Mouse (Mus musculus) liver, postnatal 0 days (tissue): ENCODE measurements around the gene Krt19. TPM values are rescaled to one million over a fixed set of nuclear protein-coding genes. Genes with fewer than 3 reads are reported as not detected.

Source experiments
- ATAC-seq: fragments of 200-750 bp; cut with Nextera tagmentation; 2 replicates; pipeline ENCODE4 v1.8.0; 2017; ENCODE audit warnings: mild to moderate bottlenecking, moderate library complexity
- DNase-seq: peaks from one replicate; pipeline ENCODE4 v3.0.0-alpha.2; 2016
- H3K27ac ChIP-seq: fragments of 300-500 bp; sonication (generic); 2 replicates; pipeline ENCODE4 v1.5.1; 2014; ENCODE audit warnings: antibody characterized with exemption, moderate library complexity, mild to moderate bottlenecking, low read depth
- H3K27me3 ChIP-seq: fragments of 300-500 bp; sonication (generic); 2 replicates; pipeline ENCODE4 v1.6.1; 2014; ENCODE audit warnings: low read length, control low read depth, mixed read lengths; ENCODE audit not compliant: insufficient read depth
- H3K36me3 ChIP-seq: fragments of 300-500 bp; sonication (generic); replicated peaks from 2 replicates; pipeline ENCODE4 v1.6.1; 2014; ENCODE audit warnings: mild to moderate bottlenecking, control low read depth, low read length, moderate library complexity, mixed read lengths; ENCODE audit not compliant: insufficient read depth
- H3K4me1 ChIP-seq: fragments of 300-500 bp; sonication (generic); 2 replicates; pipeline ENCODE4 v1.6.1; 2014; ENCODE audit warnings: antibody characterized with exemption, mild to moderate bottlenecking, control low read depth; ENCODE audit not compliant: insufficient read depth
- H3K4me2 ChIP-seq: fragments of 300-500 bp; sonication (generic); 2 replicates; pipeline ENCODE4 v1.6.1; 2014; ENCODE audit warnings: low read depth, mild to moderate bottlenecking, low read length, moderate library complexity, mixed read lengths
- H3K4me3 ChIP-seq: fragments of 300-500 bp; sonication (generic); 2 replicates; pipeline ENCODE4 v1.5.1; 2014; ENCODE audit warnings: low read depth, low read length
- H3K9ac ChIP-seq: fragments of 300-500 bp; sonication (generic); replicated peaks from 2 replicates; pipeline ENCODE4 v1.6.1; 2014; ENCODE audit warnings: mild to moderate bottlenecking, moderate library complexity
- H3K9me3 ChIP-seq: fragments of 300-500 bp; sonication (generic); 2 replicates; pipeline ENCODE4 v1.6.1; 2016; ENCODE audit warnings: mild to moderate bottlenecking, control low read depth, low read length, mixed read lengths
- CTCF ChIP-seq: sonication (generic); IDR thresholded peaks from 2 replicates; pipeline ENCODE4 v1.5.1; 2016; ENCODE audit warnings: antibody characterized with exemption, low read depth
- EP300 ChIP-seq: IDR thresholded peaks from 2 replicates; pipeline ENCODE4 v1.6.1; 2016; ENCODE audit warnings: antibody characterized with exemption, low read depth, mild to moderate bottlenecking
- WGBS: fragments of 180-500 bp; shearing (Covaris S2); extraction: QIAGEN DNeasy Blood & Tissue Kit; methylation state at CpG from one replicate; pipeline ENCODE4 v1.1.7; 2014; ENCODE audit not compliant: insufficient replicate concordance; 5-methylcytosine and 5-hydroxymethylcytosine counted together
- polyA plus RNA-seq: library from polyadenylated mRNA; unstranded; fragments of >200 nt; fragmentation: Nextera tagmentation; extraction: Ambion mirVana; gene quantifications from 2 replicates; pipeline ENCODE4 v1.2.1, GENCODE M21; 2015

Gene Krt19
- polyA plus RNA-seq, 1 experiment from 2014 or later: 7.8 TPM

DNA sequence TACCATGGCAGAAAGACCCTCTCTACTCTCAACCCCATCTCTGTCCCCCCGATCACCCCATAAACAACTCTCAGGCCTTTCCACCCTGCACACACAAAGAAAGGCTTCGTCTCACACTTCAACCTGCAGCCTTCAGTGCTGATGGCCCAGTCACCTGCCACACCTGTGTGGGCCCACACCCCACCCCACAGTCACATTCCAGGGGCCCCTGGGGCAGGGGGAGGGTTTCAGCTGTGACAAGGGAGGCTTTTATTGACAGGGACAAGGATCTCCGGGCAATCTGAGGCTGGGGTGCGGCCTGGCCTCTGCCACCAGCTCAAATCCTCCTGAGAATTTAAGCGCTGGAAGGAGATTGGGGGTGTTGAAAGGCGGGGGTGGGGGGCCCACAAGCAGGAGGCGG lies 9.7 kb downstream of the Krt19 start:
- no peak overlapping the region for H3K27ac ChIP-seq
- no peak overlapping the region for H3K4me3 ChIP-seq
- ATAC-seq: no peak

GRCm38 (mm10) chr11:100137693-100138092 lies 10.8 kb downstream of the Krt19 start:
- H3K9ac ChIP-seq: no peak overlapping the region
- no peak for DNase-seq
- ATAC-seq: no peak
- H3K27ac ChIP-seq: no peak overlapping the region
- no peak overlapping the region for H3K4me2 ChIP-seq
- no peak for TF ChIP-seq EP300
- TF ChIP-seq CTCF: no peak
- 49% methylated on average over 5 of the region's 5 CpGs for WGBS
- H3K36me3 ChIP-seq: no peaks in the 10 kb centered on the region
- H3K9me3 ChIP-seq: no peaks in the 10 kb centered on the region
- no peaks in the 10 kb centered on the region for H3K27me3 ChIP-seq
- no peaks in the 10 kb centered on the region for H3K4me1 ChIP-seq
- H3K4me3 ChIP-seq: no peak overlapping the region

More for the DNA sequence above, 9.7 kb downstream of the Krt19 start:
- WGBS: 73% methylated on average over 7 of the region's 7 CpGs
- Histone ChIP-seq H3K27me3 (no peaks in the 10 kb centered on the region), H3K9me3 (no peaks in the 10 kb centered on the region), H3K36me3 (no peaks in the 10 kb centered on the region), H3K4me2 (no peak overlapping the region), H3K9ac (no peak overlapping the region), H3K4me1 (no peaks in the 10 kb centered on the region)
- no peak for DNase-seq
- no peak for TF ChIP-seq EP300
- no peak for TF ChIP-seq CTCF

- Histone ChIP-seq H3K36me3 (no peaks in the 10 kb centered on the region), H3K4me2 (no peak overlapping the region), H3K4me1 (no peaks in the 10 kb centered on the region), H3K9me3 (no peaks in the 10 kb centered on the region), H3K27ac (no peak overlapping the region), H3K4me3 (no peak overlapping the region), H3K27me3 (no peaks in the 10 kb centered on the region), H3K9ac (no peak overlapping the region)
- no peak for DNase-seq
- TF ChIP-seq EP300: no peak
- no peak for TF ChIP-seq CTCF
- no peak for ATAC-seq
- 25% methylated on average over 5 of the region's 5 CpGs for WGBS
Observed at GRCm38 (mm10) chr11:100136559-100136958, 11.9 kb downstream of the Krt19 start.

DNA sequence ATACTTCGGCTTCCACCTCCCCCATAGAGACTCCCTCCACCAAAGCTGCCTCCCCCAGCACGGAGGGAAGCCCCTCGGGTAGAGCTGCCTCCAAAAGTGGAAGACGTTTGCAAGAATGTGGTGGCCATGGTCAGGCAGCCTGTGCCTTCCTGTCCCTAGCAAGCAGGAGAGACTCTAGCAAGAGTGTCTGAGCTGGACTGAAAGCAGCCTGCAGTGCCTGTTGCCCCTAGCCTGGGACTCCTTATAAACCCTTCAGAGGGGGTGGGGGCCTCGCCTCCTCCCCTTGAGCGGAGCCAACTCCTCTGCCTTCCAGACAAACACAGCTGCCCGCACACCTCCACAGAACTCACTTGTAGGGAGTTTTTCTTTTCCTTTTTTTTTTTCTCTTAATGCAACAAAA lies 12.7 kb downstream of the Krt19 start, which contains the start of gene Krt15:
Gene Krt15, minus strand, starts transcription at position 198 of the 400 bp plus-strand sequence.
- WGBS: 61% methylated on average over 7 of the region's 7 CpGs
- ATAC-seq (no peak), DNase-seq (no peak)
- Histone ChIP-seq H3K9me3 (no peaks in the 10 kb centered on the region), H3K4me1 (no peaks in the 10 kb centered on the region), H3K4me2 (no peak within 1 kb of the TSS), H3K36me3 (no peaks in the 10 kb centered on the region), H3K4me3 (no peak within 1 kb of the TSS), H3K27me3 (no peaks in the 10 kb centered on the region), H3K27ac (no peak within 1 kb of the TSS), H3K9ac (no peak within 1 kb of the TSS)
- no peak for TF ChIP-seq EP300

- Histone ChIP-seq H3K27me3 (no peaks in the 10 kb centered on the region), H3K9ac (no peak overlapping the region), H3K27ac (no peak overlapping the region), H3K4me3 (no peak overlapping the region), H3K36me3 (no peaks in the 10 kb centered on the region), H3K4me2 (no peak overlapping the region), H3K9me3 (no peaks in the 10 kb centered on the region), H3K4me1 (no peaks in the 10 kb centered on the region)
- ATAC-seq (no peak), DNase-seq (no peak)
- TF ChIP-seq EP300 (no peak), CTCF (no peak)
- 66% methylated on average over 7 of the region's 7 CpGs for WGBS
Observed at GRCm38 (mm10) chr11:100124901-100125300, 23.6 kb downstream of the Krt19 start.

GRCm38 (mm10) chr11:100121466-100121865 lies 27.0 kb downstream of the Krt19 start, which contains the start of gene Krt13:
Krt13 (minus strand) TSS chr11:100121566.
- H3K4me1 ChIP-seq: no peaks in the 10 kb centered on the region
- H3K27ac ChIP-seq: no peak within 1 kb of the TSS
- no peak within 1 kb of the TSS for H3K9ac ChIP-seq
- TF ChIP-seq EP300 (no peak), CTCF (no peak)
- 73% methylated on average over 3 of the region's 3 CpGs for WGBS
- H3K4me3 ChIP-seq: no peak within 1 kb of the TSS
- no peaks in the 10 kb centered on the region for H3K9me3 ChIP-seq
- no peaks in the 10 kb centered on the region for H3K27me3 ChIP-seq
- no peak for DNase-seq
- no peak for ATAC-seq
- no peaks in the 10 kb centered on the region for H3K36me3 ChIP-seq
- H3K4me2 ChIP-seq: no peak within 1 kb of the TSS

DNA sequence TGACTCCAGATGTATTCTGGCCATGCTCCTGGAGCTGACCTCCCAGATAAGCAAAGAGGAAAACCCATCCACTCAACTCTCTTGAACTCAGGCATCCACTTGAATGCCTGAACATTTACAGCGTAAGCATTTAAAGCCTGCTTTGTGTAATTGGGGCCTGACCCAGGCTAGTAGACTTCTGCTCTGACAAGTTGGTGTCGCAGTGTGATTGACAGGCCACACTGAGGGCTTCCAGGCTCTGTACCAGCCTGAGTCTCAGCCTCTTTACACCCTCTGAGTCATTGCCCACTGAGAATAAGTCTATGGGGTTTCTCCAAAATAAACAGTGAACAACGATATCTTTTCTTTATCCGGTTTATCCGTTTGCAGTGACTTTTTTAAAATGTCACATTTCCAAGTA lies 28.1 kb downstream of the Krt19 start:
- Histone ChIP-seq H3K9ac (no peak overlapping the region), H3K27me3 (no peaks in the 10 kb centered on the region), H3K36me3 (no peaks in the 10 kb centered on the region), H3K4me3 (no peak overlapping the region), H3K4me2 (no peak overlapping the region), H3K27ac (no peak overlapping the region), H3K9me3 (no peaks in the 10 kb centered on the region), H3K4me1 (no peaks in the 10 kb centered on the region)
- DNase-seq: no peak
- WGBS: 78% methylated on average over 5 of the region's 5 CpGs
- no peak for TF ChIP-seq CTCF
- no peak for TF ChIP-seq EP300
- ATAC-seq: no peak
